Mouse (Mus musculus) liver, embryonic 14.5 days (tissue): ENCODE data around the gene Zfp106. TPM values are rescaled to one million over a fixed set of nuclear protein-coding genes. Genes with fewer than 3 reads are reported as not detected.
A peak's percentile ranks its signal among the peaks of the same experiment; 100 is the strongest.

ENCODE experiments used
- ATAC-seq: fragments of 200-750 bp; cut with Nextera tagmentation; 2 replicates; pipeline ENCODE4 v1.8.0; 2017; ENCODE audit warnings: moderate number of reproducible peaks, mild to moderate bottlenecking, moderate library complexity; ENCODE audit not compliant: insufficient read depth
- DNase-seq, 3 experiments: peaks; one replicate each; pipeline ENCODE4 v3.0.0-alpha.2; 2012 to 2013; ENCODE audit warnings: low read depth in 3 of 3, low spot score in 3 of 3
- H3K27ac ChIP-seq: fragments of 300-500 bp; sonication (generic); 2 replicates; pipeline ENCODE4 v1.5.1; 2014; ENCODE audit warnings: moderate library complexity, mild to moderate bottlenecking, control low read depth, inconsistent platforms
- H3K27me3 ChIP-seq: fragments of 300-500 bp; sonication (generic); 2 replicates; pipeline ENCODE4 v1.6.1; 2014; ENCODE audit warnings: mild to moderate bottlenecking, low read length, moderate library complexity; ENCODE audit not compliant: control insufficient read depth, insufficient read depth
- H3K36me3 ChIP-seq: fragments of 300-500 bp; sonication (generic); replicated peaks from 2 replicates; pipeline ENCODE4 v1.6.1; 2014; ENCODE audit warnings: low read depth; ENCODE audit not compliant: control insufficient read depth, insufficient read depth
- H3K4me1 ChIP-seq, 2 experiments: fragments of 200-500 bp in 1 of 2; fragments of 300-500 bp in 1 of 2; sonication (generic) in 1 of 2; replicated peaks; 2 replicates each; pipeline ENCODE4 v1.6.1; 2012 to 2014; ENCODE audit warnings: antibody characterized with exemption in 1 of 2, inconsistent platforms in 1 of 2, low read length in 1 of 2; ENCODE audit not compliant: control insufficient read depth in 2 of 2, insufficient read depth in 2 of 2
- H3K4me2 ChIP-seq: fragments of 300-500 bp; sonication (generic); 2 replicates; pipeline ENCODE4 v1.6.1; 2014; ENCODE audit warnings: low read depth, mild to moderate bottlenecking, control low read depth, moderate library complexity
- H3K4me3 ChIP-seq, 2 experiments: fragments of 200-500 bp in 1 of 2; fragments of 300-500 bp in 1 of 2; sonication (generic) in 1 of 2; 2 replicates each; pipeline ENCODE4 v1.5.1; 2012 to 2014; ENCODE audit warnings: low read depth in 2 of 2, low read length in 2 of 2, mild to moderate bottlenecking in 2 of 2, control low read depth in 1 of 2, inconsistent platforms in 1 of 2, moderate library complexity in 1 of 2; ENCODE audit not compliant: insufficient read depth in 1 of 2
- H3K9ac ChIP-seq: fragments of 300-500 bp; sonication (generic); replicated peaks from 2 replicates; pipeline ENCODE4 v1.6.1; 2014; ENCODE audit warnings: mild to moderate bottlenecking, control low read depth, moderate library complexity
- H3K9me3 ChIP-seq: fragments of 300-500 bp; sonication (generic); 2 replicates; pipeline ENCODE4 v1.6.1; 2016; ENCODE audit warnings: low read length, mixed read lengths; ENCODE audit not compliant: control insufficient read depth
- CTCF ChIP-seq: IDR thresholded peaks from 2 replicates; pipeline ENCODE4 v1.5.1; 2016; ENCODE audit warnings: antibody characterized with exemption, low read depth, control low read depth
- EP300 ChIP-seq: IDR thresholded peaks from 2 replicates; pipeline ENCODE4 v1.6.1; 2016; ENCODE audit warnings: antibody characterized with exemption, low read depth
- WGBS: fragments of 180-500 bp; shearing (Covaris S2); extraction: QIAGEN DNeasy Blood & Tissue Kit; methylation state at CpG from one replicate; pipeline ENCODE4 v1.1.7; 2014; ENCODE audit not compliant: insufficient replicate concordance; 5-methylcytosine and 5-hydroxymethylcytosine counted together
- polyA plus RNA-seq, 2 experiments: library from polyadenylated mRNA; depleted of rRNA in 1 of 2; stranded (reverse) in 1 of 2; unstranded in 1 of 2; fragments of >200 nt; fragmentation: Nextera tagmentation in 1 of 2; extraction: Ambion mirVana in 1 of 2; gene quantifications; 2 replicates each; pipeline versions ENCODE4 v1.2.1 to v1.2.3; 2012 to 2014

Gene Zfp106
- polyA plus RNA-seq, 2 experiments: 13.8 to 19.1 TPM

DNA sequence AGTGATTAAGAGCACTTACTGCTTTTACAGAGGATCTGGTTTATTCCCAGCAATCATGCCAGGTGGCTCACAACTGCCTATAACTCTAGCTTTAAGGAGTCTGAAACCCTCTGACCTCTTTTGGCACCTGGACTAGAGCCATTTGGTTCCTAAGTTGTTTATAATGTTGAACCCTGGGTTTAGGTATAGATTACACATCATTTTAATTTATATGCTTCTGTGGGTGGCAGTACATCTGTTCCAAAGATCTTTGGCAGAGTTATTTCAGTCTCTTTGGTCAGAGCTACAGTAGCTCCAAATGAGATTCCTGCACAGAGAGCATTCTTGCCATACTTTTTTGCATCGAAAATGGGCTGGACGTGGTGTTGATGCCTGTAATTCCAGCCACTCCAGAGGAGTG is 34.1 kb upstream of the Zfp106 start:
- ATAC-seq (no peak), DNase-seq (no peak)
- Histone ChIP-seq H3K4me1 (no peaks in the 10 kb centered on the region), H3K4me3 (no peak overlapping the region), H3K36me3 (peaks cover 44% of the 10 kb centered on the region), H3K9me3 (no peaks in the 10 kb centered on the region), H3K4me2 (no peak overlapping the region), H3K27me3 (no peaks in the 10 kb centered on the region), H3K27ac (no peak overlapping the region), H3K9ac (no peak overlapping the region)
- WGBS: 72% methylated on average over 2 of the region's 2 CpGs
- TF ChIP-seq CTCF (no peak), EP300 (no peak)

DNA sequence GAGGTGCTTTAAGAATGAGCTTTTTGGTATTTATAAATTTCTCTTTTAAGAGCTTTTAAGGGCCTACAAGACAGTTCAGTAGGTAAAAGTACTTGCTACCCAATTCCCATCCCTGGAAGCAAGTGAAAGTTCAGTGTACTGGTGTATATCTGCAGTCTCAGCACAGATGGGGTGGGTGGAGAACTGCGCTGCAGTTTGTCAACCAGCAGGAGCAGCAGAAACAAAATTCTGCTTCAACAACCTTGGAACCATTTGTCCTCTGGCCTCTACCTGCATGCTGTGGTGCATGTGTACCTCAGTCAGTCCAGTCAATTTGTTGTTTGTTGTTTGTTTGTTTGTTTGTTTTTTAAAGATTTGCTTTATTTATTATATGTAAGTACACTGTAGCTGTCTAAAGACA is 28.6 kb upstream of the Zfp106 start:
- Histone ChIP-seq H3K27me3 (no peaks in the 10 kb centered on the region), H3K36me3 (peaks cover 21% of the 10 kb centered on the region), H3K9ac (no peak overlapping the region), H3K4me1 (no peaks in the 10 kb centered on the region), H3K27ac (no peak overlapping the region), H3K4me2 (no peak overlapping the region), H3K4me3 (no peak overlapping the region), H3K9me3 (no peaks in the 10 kb centered on the region)
- no peak for ATAC-seq
- no peak for DNase-seq
- TF ChIP-seq EP300: no peak
- WGBS: 97% methylated on average over 1 of the region's 1 CpGs

DNA sequence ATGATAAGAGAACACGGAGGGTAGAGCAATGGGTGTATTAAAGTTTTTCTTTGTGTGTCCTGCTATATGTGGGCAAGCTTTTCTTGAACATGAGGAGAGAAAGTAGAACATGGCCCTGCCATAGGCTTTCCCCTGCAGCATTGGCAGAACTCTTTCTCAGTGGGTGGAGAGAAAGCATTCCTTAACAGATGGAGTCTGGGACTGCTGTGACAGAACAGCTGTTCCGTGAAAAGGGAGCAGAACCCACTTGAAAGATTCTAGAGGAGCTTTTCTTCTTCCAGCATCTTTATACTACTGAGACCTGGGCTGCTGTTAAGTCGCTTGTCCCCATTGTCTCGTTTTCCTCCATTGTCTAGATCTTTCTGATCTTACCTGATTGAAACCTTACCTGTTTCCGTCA is 26.1 kb upstream of the Zfp106 start:
- no peak overlapping the region for H3K9ac ChIP-seq
- no peak for TF ChIP-seq EP300
- no peak for TF ChIP-seq CTCF
- H3K36me3 ChIP-seq: peaks cover 8% of the 10 kb centered on the region
- no peak overlapping the region for H3K4me3 ChIP-seq
- no peak overlapping the region for H3K27ac ChIP-seq
- no peak for DNase-seq
- H3K4me2 ChIP-seq: no peak overlapping the region
- H3K9me3 ChIP-seq: no peaks in the 10 kb centered on the region
- no peak for ATAC-seq
- H3K27me3 ChIP-seq: no peaks in the 10 kb centered on the region
- H3K4me1 ChIP-seq: no peaks in the 10 kb centered on the region
- WGBS: 79% methylated on average over 5 of the region's 5 CpGs

DNA sequence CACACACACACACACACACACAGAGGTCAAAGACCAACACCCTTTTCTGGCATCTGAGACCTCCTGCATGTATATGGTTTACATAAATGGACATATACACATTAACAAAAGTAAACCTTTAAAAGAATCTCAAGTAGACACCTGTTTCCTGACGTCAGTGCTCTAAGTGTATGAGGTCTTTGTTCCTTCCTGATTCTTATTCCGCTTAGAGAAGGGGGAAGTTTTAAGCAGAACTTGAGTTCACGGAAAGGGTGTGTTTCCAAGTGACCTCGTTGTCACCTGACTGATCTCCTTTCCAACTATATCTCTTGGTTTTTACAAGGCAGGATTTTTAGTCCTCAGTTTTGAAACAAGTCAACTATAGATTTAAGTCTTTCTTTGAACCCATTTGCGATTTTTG is 14.6 kb upstream of the Zfp106 start:
- H3K9me3 ChIP-seq: no peaks in the 10 kb centered on the region
- ATAC-seq (no peak), DNase-seq (peak in 1 of 3 experiments; percentile 53)
- no peaks in the 10 kb centered on the region for H3K27me3 ChIP-seq
- H3K4me3 ChIP-seq: no peak overlapping the region
- WGBS: 25% methylated on average over 5 of the region's 5 CpGs
- no peaks in the 10 kb centered on the region for H3K36me3 ChIP-seq
- no peak overlapping the region for H3K9ac ChIP-seq
- TF ChIP-seq CTCF: no peak
- no peak for TF ChIP-seq EP300
- H3K4me2 ChIP-seq: no peak overlapping the region
- H3K27ac ChIP-seq: no peak overlapping the region
- H3K4me1 ChIP-seq: peaks cover 19 to 24% of the 10 kb centered on the region in 2 experiments

DNA sequence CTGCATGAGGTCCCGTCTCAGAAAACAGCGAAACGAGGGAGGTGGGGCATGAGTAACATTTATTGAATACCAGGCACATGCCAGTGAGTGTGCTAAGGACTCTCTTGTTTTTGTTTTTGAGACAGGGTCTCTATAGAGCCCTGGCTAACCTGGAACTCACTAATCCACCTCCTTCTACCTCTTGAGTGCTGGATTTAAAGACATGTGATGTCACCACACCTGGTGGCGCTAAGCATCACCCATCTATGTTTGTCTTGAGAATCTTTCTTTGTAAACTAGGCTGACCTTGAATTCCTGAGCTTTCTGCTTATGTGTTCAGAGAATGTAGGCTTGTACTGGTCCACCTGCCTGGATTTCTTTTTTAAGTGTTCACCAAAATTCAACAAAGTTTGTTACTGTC is 14.2 kb upstream of the Zfp106 start:
- Histone ChIP-seq H3K4me1 (peaks cover 19 to 26% of the 10 kb centered on the region in 2 experiments), H3K4me2 (no peak overlapping the region), H3K9me3 (no peaks in the 10 kb centered on the region), H3K36me3 (no peaks in the 10 kb centered on the region), H3K27ac (no peak overlapping the region), H3K4me3 (no peak overlapping the region), H3K9ac (no peak overlapping the region), H3K27me3 (no peaks in the 10 kb centered on the region)
- DNase-seq (no peak), ATAC-seq (no peak)
- 59% methylated on average over 4 of the region's 4 CpGs for WGBS
- TF ChIP-seq EP300 (no peak), CTCF (no peak)
